Mouse (Mus musculus): ENCODE measurements around the gene Nkapl. TPM values are rescaled to one million over a fixed set of nuclear protein-coding genes. Genes with fewer than 3 reads are reported as not detected.

The Nkapl gene
- total RNA-seq, 2 experiments from 2014 or later, result 1.0 to 1.2 TPM

DNA sequence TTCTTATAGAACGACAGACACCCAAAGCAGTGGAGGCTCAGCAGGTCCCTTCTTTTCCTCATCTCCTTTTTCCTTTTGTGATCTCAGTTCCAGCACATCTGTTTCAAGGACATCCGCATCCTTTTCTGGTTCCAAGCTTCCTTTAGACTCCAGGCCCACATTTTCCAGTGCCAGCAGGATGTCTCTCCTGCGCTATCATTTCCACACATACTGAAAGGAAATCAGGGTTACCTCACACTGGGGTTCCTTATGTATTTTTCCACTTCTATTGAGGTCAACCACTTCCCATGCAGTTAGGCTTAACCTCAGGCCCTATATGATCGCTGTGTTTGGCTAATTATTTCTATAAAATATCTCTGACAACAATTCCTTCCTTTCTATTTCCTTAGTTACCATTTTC lies 32.8 kb downstream of the Nkapl start:
- DNase-seq (ENCODE audit: low spot score in 2 of 2), result no peak

- DNase-seq (ENCODE audit: low spot score in 2 of 2), result no peak
Observed at GRCm38 (mm10) chr13:21427631-21428030, 40.7 kb downstream of the Nkapl start.

DNA sequence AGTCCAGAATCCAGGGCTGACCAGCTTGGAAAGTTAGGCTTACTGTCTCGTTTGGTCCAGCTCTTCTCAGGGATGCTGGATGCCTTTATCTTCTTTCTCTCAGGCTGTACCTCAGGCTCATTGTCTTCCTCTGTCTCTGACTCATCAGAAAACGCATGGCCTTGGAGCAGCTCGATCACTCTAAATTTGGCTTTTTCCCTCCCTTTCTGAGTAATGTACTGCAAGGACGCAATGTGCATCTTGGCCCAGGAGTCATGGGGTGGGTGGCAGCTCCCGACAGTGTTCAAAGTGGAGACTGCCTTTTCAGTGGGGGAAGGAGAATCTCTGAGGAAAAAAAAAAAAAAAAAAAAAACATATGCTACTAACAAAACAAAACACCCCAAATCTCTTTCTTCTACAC lies 45.0 kb downstream of the Nkapl start:
- no peak for DNase-seq (ENCODE audit: low spot score in 2 of 2)

DNA sequence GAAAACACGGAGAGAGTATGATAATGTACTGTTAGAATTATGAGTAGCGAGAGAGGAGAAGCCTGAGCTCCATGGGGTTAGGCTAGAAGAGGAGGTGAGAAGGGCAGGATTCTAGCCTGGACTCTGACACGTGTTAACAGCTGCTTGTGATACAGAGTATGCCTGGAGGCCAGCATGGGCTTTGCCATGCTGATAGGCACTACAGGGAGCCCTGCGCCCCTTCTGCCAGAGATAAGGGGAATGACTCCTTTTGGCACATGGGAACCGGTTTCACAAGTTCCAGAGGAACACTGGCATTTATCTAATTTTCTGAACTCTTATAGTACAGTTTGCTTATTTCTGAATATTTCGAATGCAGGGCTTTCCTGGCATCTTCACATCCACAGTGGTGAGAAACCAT lies 49.4 kb downstream of the Nkapl start:
- no peak for DNase-seq (ENCODE audit: low spot score in 2 of 2)

- DNase-seq (ENCODE audit: low spot score in 2 of 2), result no peak
Observed at GRCm38 (mm10) chr13:21417298-21418010, 50.9 kb downstream of the Nkapl start.

Small RNAs within 50 kb of the gene (microRNA-seq; reads per million reads assigned to microRNA genes)
- gene Mir1896, result 0 reads per million in 2 experiments

Other genes starting within 250 kb of the Nkapl start
- not detected for gene Gpx5, start 175.8 kb downstream of the Nkapl start, total RNA-seq (2021)
- gene Gpx6, start 156.4 kb downstream of the Nkapl start, total RNA-seq (2021), result not detected
- not detected for gene Olfr1367, start 121.6 kb downstream of the Nkapl start, total RNA-seq (2021)
- gene Zscan12, start 105.7 kb downstream of the Nkapl start, total RNA-seq (2021), result 10 to 100 TPM in 1 of 2 experiments, 1 to 10 TPM in 1; 9.9 to 10.2 TPM
- 10 to 100 TPM; 41.7 to 42.0 TPM for gene Zkscan3, start 65.8 kb downstream of the Nkapl start, total RNA-seq (2021)
- 1 to 10 TPM; 1.4 to 1.7 TPM for gene Pgbd1, start 27.5 kb downstream of the Nkapl start, total RNA-seq (2021)
- 10 to 100 TPM; 26.9 to 29.4 TPM for gene Zscan26, start 14.8 kb downstream of the Nkapl start, total RNA-seq (2021)
- 1 to 10 TPM; 6.6 to 7.9 TPM for gene Zkscan4, start 10.4 kb upstream of the Nkapl start, total RNA-seq (2021)
- not detected for gene Gm10065, start 10.9 kb upstream of the Nkapl start, total RNA-seq (2021)
- 10 to 100 TPM; 16.0 to 17.7 TPM for gene AK157302, start 26.7 kb upstream of the Nkapl start, total RNA-seq (2021)
- gene Gm11273, start 32.9 kb upstream of the Nkapl start, total RNA-seq (2021), result 10 to 100 TPM; 48.8 to 72.4 TPM
- gene Zkscan8, start 62.6 kb upstream of the Nkapl start, total RNA-seq (2021), result 10 to 100 TPM; 12.9 to 15.9 TPM
- not detected for gene Olfr1366, start 74.3 kb upstream of the Nkapl start, total RNA-seq (2021)
- not detected for gene Olfr1535, start 91.4 kb upstream of the Nkapl start, total RNA-seq (2021)
- gene Olfr1364, start 113.2 kb upstream of the Nkapl start, total RNA-seq (2021), result not detected
- gene Olfr1362, start 145.5 kb upstream of the Nkapl start, total RNA-seq (2021), result not detected
- not detected for gene Olfr11, start 174.0 kb upstream of the Nkapl start, total RNA-seq (2021)
- not detected for gene Olfr1361, start 194.9 kb upstream of the Nkapl start, total RNA-seq (2021)
- gene Olfr1360, start 208.9 kb upstream of the Nkapl start, total RNA-seq (2021), result not detected
- not detected for gene Olfr1359, start 229.6 kb upstream of the Nkapl start, total RNA-seq (2021)
- gene Hist1h2bl, start 247.6 kb upstream of the Nkapl start, total RNA-seq (2021), result 10 to 100 TPM; 55.7 to 83.1 TPM
- 10 to 100 TPM; 69.8 to 77.4 TPM for gene Hist1h2ai, start 247.9 kb upstream of the Nkapl start, total RNA-seq (2021)
- gene Hist1h3h, start 249.2 kb upstream of the Nkapl start, total RNA-seq (2021), result 100 to 1,000 TPM; 100 to 141 TPM

Data from layer of hippocampus, postnatal 10 days (tissue).